Mouse (Mus musculus): ENCODE results near the gene Gzmk.
A peak's percentile ranks its signal among the peaks of the same experiment; 100 is the strongest.
"Not testable (repeated sequence)": the region's sequence is repeated elsewhere in the genome, so short reads cannot be mapped to it uniquely, and the experiment has no call there.

Gzmk gene

DNA sequence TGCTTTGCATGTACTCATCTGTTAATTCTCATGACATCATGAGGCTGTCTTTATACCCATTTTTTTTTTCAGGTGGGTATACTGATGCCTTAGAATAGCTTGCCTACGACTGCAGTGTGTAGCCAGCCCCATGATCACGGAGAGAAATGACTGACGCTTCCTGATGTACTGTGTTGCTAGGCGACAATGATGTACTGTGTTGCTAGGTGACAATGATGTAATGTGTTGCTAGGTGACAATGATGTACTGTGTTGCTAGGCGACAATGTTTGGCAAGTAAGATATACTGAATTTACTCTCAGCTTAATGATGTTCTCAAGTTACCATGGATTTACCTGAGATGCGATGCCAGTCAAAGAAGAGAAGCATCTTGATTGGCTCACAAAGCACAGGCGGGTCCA, at the start of gene Gzmk:
Gzmk (minus strand) TSS at position 98 of the 400 bp plus-strand sequence.
- DNase-seq, result no peak

DNA sequence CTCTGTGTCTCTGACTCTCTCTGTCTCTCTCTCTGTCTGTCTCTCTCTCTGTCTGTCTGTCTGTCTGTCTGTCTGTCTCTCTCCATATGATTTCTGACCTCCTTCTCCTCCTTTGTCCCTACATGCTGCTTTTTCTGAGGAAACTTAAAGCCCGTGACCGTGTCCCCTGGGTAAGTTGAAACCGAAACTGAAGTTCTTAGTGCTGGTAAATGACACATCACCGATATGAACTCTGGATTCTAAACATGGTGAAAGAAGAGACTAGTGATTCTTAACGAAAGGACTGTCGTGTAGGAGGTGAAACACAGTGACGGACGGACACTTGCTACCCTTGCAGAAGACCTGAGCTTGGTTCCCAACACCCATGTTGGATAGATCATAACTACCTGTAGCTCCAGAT, 45.5 kb upstream of the Gzmk start:
- no peak for DNase-seq

DNA sequence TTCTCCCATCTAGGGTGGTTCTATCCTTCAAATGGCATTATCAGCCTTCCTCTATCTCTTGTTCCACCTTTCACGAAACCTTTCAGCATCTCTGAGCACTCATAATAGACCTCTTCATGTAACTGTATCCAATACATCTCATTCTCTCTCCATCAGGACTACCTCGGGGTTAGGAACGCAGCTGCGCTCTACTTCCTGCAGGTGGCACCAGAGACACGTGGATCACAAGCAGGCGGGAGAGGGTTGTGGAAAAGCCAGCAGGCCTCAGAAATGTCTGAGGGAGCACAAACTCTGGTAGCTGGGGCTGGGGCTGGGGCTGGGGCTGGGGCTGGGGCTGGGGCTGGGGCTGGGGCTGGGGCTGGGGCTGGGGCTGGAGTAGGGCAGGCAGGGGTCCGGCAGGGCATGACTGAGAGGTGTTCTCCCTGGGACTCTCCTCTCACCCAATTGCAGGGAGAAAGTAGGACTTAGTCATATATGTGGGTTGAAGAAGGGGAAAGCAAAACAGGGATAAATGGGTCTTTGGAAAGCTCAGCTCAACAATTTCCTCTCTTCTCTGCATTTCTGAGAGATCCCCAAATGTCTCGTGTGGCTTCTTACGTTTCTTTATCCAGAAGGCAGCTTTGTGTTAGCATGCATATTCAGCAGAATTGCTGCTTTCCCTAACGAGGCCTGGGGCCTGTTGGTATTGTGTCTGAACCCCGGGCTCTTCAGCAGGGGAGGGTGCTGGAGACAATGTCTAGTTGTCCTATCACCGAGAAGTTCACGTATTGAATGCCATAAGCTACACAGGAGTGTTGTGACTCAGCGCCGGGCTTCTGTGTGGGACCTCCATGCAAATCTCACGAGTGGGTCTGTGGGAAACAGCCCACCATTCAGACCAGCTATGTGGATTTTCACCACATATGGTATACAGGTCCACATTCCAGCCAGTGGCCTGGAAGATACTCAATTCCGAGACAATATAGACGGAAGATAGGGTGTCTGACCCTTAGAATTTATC, 44.4 kb upstream of the Gzmk start:
- DNase-seq, result peak; percentile 79

DNA sequence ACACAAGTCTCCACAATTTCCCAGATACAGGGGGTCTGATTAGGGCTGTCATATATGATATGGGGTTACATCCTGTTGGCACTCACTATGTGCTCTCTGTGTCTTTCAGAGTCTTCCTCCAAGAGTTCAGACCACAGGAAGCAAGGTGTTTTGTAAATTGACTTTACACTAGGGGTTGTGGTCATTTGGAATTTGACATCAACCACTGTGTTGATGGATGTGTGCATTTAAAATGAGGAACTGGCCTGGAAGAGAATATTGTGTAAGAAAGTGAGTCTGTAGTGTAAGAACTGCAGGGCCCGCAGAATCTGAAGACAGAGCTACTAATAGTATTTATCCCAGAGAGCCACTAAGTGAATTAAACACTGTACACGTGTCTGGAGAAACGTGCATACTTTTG, 41.5 kb upstream of the Gzmk start:
- DNase-seq, result no peak

DNA sequence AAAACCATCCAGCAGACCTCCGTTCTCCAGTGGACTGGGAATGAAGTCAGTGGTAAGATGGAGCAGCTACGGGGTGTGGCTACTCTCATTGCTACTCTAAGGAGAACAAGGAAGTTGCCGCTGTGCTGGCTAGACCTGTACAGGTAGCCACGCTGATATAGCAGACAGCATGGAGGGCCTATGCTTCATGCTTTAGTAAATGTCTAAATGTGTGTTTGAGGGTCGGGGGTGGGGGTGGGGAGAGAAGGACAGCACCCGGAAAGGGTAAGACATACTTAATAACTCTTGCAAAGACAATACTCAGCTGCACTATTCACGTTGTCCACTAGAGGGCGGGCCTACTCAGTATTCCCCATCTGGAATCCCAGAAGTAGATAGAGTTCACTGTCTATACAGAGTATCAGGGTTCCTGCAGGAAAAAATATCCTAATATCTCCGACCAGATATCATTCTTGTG, 40.8 kb upstream of the Gzmk start:
- DNase-seq, result peak; percentile 78

DNA sequence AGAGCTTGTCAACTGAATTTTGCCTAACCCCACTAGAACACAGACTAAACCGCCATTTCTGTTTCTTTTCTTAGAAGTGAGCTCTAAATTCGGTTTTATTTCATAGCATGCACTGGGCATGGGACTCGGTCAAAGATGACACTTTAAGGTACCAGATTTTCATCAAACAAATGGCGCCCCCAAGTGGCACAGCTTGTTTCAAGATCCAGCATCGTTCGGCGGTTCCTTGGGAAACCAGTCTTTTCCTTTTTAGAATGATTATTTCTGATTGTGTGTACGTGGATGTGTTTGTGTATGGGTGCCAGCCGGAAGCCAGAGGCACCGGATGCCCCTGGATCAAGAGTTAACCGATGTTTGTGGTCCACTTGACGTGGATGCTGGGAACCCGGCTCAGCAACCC, 39.5 kb upstream of the Gzmk start:
- peak; percentile 74 for DNase-seq

DNA sequence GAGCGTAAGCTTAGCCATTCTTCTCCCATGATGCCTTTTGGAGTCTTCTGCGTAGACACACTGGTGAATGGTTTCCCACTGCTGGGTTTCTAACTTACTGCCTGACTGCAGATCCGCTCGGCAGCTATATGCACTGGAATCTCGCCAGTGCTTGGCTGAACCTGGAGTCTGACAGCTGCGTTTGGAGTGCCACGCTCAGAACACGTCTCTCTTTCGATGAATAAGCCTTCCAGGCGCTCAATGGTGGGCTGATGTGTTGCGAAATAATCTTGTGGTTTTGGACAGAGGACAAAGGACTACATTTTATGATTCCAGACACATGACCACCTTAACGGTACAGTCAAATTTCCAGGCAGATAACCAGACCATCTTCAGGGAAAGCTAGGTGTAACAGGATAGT, 37.1 kb upstream of the Gzmk start:
- peak; percentile 53 for DNase-seq

DNA sequence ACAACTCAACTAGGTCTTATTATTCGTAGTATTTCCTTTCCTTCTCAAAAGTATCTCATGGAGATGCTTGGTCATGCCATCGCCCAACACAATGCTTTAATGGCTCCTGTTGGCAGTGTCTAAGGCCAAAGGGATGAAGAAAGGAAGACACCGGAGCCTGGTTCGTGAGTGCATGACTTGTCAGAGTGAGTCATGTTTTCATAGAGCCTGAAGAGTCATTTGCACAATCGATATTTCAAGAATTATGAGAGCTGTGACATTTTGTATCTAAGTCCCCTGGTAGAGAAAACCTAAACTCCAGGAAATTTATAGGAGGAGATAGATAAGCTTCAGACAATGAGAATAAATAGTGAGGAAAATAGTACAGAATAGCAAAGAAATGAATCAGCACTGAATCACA, 33.5 kb upstream of the Gzmk start:
- no peak for DNase-seq

DNA sequence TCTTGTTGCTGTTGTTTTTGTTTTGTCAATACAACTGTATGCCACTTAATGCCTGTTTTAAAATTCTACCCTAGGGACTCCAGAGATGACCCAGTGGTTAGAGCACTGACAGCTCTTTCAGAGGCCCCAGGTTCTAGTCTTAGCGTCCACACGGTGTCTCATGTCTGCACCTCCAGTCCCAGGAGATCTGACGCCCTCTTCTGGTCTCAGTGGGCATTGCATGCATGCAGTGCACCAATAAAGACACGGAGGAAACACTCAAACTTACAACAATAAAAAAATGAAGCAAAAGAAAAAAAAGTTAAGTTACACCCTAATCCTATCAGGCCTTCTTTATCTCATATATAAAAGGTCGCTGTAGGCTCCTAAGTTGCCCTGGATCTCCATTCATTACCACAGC, 31.5 kb upstream of the Gzmk start:
- no peak for DNase-seq

DNA sequence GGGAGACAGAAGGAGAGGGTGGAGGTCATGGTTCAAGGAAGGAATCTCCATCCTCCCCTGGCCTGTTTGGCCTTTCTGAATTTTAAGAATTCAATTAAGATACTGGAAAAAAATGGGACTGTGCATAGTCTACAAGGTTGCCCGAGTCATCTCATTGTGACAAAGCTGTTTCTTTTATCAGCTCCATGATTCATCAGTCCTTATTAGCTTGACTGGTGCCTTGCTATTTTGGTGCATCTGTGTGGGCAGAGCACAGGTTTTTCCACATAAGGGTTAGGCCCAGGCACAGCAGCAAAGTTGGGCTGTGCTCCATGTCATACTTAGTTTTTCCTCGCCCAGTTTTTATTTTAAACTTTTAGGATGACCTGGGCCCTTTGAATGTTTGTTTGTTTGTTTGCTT, 31.1 kb upstream of the Gzmk start:
- no peak for DNase-seq

DNA sequence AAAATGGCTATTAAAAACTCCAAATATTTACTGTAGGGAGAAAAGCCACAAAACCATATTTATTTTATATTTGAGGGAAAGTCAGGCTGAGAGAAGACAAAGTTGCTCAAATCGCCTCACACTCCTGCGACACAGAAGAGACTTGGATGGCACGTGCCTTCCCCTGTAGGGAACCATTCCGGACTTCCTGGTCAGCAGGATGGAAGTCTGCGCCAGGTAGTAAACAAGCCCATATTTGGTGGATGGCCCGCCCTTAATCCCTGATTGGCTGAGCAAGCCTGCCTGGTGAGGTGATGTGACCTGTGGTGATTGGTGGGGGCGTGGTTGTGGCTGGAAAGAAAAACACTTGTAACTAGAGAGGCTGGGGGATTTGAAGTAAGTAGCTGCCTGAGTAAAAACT, 26.9 kb upstream of the Gzmk start:
- not testable (repeated sequence) for DNase-seq

DNA sequence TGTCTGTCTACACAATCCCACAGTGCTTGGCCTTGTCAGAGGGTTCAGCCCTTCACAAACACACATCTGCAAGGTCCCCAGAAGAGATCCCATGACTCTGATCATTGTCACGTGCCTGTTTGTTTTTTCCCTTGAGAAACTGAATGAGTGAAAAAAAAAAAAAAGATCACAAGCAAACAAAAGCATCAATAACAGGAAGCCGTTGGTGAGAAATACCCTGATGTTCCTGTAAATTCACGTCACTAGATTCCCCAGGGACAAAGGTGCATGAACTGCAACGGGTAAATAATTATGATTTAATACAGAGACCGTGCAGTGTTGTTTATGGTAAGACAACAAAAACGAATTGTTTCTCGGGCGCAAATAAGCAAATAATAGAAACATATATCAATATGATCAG, 19.3 kb upstream of the Gzmk start:
- no peak for DNase-seq

DNA sequence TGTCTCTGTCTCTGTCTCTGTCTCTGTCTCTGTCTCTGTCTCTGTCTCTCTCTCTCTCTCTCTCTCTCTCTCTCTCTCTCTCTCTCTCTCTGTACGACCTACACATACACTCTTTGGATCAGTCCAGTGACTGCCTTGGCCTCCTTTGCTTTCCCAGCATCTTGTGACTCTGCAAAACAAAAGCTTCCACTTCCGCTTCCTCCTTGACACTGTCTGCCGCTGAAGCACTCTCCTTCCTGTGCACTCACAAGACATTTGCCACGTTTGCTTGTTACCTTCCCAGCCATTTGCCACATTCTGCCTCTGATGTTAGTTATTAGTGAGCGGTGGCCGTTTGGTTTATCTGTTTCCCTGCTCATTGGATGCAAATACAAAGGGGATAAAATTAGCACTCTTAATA, 16.4 kb upstream of the Gzmk start:
- DNase-seq, result no peak

DNA sequence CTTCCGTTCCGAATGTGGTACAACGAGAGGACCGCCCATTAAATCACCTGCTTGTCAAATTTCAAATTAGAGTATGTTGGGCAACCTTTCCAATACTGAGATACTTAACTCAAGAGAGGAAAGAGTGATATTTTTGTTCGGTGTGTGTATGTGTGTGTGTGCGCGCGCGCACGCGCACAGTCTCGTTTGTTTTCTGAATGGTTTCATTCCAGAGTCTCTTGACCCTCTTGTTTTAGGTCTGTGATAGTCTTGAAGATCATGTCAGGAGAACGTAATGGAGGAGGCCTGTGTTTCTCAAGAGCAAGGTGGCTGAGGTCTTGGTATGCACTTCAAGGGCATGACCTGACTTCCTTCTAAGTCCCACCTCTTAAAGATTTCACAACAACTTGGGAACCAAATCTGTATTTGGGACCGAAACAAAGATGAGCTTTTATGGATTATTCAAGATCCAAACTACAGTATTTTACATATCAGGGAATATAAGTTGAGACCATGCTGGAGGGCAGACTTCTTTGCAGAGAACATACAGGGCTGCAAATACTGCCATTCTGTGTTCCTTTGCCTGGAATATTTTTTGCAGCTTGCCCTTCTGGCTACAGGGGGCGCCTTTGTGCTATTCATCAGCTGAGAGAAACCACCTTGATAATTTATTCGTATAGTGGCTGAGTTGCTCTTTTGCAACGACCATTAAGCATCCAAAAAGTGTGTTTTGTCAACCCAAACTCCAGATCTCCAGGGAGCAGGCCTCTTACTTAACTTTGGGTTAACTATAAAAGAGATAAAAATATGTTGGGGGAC, 2.2 kb upstream of the Gzmk start:
- no peak for DNase-seq

DNA sequence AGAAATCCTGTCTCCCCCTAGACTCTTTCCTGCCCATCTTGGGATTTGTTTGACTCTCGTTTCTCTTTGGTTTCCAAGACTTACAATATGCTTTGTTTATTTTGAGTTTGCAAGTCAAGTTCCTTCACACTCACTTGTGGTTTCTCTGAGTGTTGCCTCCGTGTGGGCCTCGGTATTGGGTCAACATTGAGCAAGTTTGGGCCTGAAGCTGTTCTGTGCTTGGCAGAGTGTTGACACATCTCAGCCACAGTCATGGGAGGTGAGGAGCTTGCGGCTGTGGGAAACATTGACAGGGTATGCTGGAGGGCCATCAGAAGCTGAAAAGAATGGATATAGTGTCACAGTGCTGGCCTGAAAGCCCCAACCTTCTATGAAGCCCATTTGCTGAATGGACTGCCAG, 1.4 kb upstream of the Gzmk start:
- DNase-seq, result no peak

DNA sequence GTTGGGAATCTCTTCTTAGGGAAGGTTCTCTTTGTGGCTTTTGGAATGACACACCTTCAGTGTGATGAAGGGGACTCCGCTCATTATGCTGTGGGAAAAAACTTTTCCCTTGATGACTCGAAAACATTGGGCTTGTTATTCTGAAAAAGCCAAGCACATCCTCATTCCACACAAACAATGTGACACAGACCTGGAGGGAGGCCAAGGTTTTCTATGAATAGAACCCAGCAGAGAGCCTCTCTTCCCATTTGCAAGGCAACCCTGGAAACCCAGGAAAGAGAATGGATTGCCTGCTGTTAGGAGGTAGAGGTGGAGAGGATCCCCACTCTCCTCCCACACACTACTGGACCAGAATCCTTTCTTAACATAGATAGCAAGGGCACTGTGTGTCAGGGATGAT, 1.6 kb downstream of the Gzmk start:
- peak; percentile 54 for DNase-seq

DNA sequence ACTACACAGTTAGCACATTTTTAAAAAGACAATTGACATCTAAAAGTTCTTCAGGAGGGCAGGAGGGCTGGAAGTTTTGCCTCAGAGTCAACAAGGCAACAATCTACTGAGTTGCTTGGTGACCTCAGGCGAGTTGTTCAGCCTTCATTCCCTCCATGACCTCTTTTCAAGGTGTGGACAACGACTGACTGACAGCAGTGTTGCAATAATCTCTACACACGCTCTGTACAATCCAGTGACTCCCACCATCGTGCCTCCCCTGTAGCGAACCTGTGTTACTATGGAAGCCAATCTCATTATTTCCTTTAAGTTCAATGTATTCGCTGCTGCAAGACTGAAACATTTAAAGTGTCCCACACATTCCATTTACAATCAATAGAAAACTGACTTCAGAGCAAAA, 3.9 kb downstream of the Gzmk start:
- DNase-seq, result no peak

DNA sequence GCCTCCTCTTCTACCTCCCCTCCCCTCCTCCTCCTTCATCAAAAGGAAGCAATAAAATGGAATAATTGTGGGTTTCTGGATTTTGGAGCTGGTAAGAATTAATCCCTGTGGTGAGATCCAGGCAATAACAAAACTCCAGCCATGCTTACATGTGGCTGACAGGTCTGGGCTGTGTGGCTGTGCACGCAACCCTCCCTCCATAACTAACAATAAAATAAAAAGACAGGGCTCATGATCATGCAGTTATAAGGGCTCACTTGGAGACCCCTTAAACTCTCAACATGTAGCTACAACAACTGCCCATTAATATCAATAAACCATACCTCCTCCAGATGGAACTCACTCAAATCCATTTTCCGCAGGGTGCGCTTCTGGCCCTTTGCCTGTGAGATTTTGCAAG, 11.8 kb downstream of the Gzmk start:
- DNase-seq, result no peak

DNA sequence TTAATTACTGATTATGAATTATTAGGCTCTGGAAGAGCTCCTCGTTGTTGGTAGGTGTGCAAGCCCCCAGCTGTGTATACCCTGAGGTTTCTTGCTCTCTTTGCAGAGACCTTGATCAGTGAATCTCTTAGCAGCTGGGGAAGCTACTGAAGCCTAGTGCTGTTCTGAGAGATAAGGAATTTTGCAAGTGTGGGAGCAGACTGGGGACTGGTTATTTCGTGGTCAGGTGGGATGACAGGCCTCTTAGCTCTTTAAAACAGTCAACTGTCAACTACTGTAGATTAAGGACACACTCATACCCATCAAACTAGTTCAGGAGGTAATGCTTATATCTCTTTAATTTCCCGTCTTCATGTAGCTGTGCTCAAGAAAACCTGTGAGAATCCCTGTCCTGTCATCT, 13.3 kb downstream of the Gzmk start:
- no peak for DNase-seq

DNA sequence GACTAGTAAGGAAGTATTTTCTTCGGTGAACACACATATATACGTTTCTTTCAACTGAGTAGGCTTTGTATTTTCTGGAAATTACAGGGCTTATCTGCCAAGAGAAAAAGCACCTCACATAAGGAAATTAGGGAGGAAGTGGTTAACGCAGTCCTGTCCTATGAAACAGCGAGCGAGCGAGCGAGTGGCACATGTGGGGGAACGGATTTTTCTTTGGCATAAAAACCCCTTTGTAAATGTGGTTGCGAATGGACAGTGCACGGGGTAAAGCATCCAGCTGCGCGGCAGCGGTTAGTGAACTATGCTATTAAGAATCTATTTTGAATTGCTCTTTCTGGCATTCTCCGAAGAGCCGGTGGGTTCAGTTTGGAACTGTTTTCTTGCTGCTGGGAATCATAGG, 14.4 kb downstream of the Gzmk start:
- no peak for DNase-seq

DNA sequence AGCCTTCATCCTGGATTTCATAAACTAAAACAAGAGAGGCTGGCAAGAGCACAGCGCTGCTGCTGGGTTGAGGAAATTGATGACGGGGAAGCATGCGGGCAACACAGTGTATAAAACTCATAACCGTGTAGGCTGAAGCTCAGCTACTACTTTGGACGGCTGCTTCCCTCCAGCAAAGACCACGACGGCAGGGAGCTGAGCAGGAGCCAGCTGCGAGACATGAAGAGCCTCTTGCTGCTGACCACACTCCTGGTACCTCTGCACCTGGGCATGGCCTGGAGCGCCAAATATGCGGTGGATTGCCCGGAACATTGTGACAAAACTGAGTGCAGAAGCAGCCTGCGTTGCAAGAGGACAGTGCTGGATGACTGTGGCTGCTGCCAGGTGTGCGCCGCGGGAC, 16.1 kb downstream of the Gzmk start, which contains the start of gene Esm1:
Esm1 (plus strand) TSS at position 36 of the 400 bp plus-strand sequence.
- DNase-seq, result no peak

DNA sequence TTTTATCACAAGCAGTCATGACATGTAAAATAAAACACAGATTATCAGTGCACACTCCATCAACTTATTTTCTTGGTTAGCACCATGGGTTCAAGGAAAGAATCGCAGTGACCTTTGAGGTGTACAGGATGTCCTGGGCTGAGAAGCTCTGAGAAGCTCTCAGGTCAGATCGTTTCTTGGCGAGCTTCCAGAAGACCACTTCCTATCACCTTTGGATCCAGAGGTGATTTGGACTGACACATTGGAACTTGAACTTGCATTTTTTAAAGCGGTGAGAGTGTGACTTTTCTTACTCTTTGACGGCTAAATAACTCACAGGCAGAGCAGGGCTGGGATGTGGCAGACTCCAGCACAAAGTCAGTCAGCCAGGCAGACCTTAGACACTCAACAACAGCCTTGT, 20.4 kb downstream of the Gzmk start:
- DNase-seq, result no peak

DNA sequence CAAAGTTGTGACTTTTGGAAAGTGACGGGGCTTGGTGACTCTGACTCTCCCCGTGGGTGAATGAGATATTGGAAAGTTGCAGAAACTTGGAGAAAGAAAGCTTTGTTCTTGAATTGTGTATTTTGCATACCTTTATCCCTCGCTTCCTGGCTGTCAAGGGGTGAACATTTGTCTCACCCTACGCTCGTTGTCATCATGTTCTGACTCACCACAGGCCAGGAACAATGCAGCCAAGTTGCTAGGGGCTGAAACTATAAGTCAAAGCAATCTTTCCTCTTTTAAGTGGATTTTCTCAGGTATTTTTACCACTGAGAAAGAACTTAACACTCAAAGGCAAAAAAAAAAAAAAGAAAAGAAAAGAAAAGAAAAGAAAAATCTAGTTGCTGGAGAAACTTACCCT, 22.6 kb downstream of the Gzmk start:
- no peak for DNase-seq

DNA sequence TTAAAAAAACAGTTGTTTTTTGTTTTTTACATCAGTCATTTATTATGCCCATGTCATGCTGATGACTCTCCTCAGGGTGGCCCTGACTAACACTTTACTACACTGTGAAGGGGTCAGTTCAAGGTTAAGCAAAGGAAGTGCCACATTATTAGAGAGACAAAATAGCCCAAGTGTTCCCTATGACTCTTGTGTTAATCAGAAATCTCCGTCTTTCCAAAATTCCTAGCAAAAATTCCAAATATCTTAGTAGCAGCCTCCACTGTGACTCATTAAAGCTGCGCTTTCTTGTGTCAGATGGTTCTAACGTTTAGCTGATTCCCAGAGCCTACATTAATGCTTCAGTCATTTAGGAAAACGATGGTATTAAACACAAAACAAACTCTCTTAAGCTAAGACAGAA, 23.5 kb downstream of the Gzmk start:
- no peak for DNase-seq
